Mouse (Mus musculus) heart, adult 2 months (tissue): ENCODE measurements at regions not wholly inside any gene's neighbourhood (a gene's known extent, or its start where the extent isn't known, plus 50 kb on each side); places are given as distances from the start of the nearest gene placed in this dataset.

ENCODE experiments used
- CTCF ChIP-seq: fragments of 200-600 bp; IDR thresholded peaks from 2 replicates; pipeline ENCODE4 v1.8.1; 2022; ENCODE audit warnings: antibody characterized with exemption, mild to moderate bottlenecking, moderate library complexity
- EP300 ChIP-seq: fragments of 200-500 bp; IDR thresholded peaks from 2 replicates; pipeline ENCODE4 v1.6.1; 2011; ENCODE audit warnings: low read depth, low read length, control low read depth; ENCODE audit not compliant: insufficient read depth
- POLR2A ChIP-seq: fragments of 200-500 bp; IDR thresholded peaks from 2 replicates; pipeline ENCODE4 v1.6.1; 2011; ENCODE audit warnings: mild to moderate bottlenecking, low read depth, low read length, control low read depth; ENCODE audit not compliant: insufficient read depth

DNA sequence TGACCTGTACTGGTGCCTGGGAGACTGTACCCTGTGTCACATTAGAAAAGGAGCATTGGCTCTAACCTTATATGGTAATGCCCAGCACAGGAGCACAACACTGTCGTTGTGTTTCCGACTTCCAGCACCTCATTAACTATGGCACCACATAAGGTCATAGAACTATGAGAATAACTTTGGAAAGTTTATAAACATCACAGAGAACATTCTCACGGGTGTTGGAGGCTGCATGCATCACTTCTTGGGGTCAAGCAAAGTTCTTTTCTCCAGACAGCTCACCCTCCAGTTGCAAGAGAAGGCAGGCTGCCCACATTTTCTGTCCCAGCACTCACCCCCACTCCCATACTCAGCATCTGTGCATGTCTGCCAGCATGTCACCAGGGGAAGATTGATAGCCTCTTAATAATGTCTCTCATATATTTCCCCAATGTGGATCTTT lies 420.6 kb downstream of the Lmo4 start:
- no peak for TF ChIP-seq EP300
- no peak for TF ChIP-seq CTCF
- TF ChIP-seq POLR2A = no peak
